Mouse (Mus musculus) large intestine, adult 2 months (tissue): ENCODE measurements around the gene Nfatc2. TPM values are rescaled to one million over a fixed set of nuclear protein-coding genes. Genes with fewer than 3 reads are reported as not detected.

Source experiments
- DNase-seq: peaks from one replicate; pipeline ENCODE4 v3.0.0-alpha.2; 2012; ENCODE audit warnings: low read depth, low spot score
- WGBS: fragments of 180-500 bp; shearing (Covaris S2); methylation state at CpG from one replicate; pipeline ENCODE4 v1.1.7; 2018; 5-methylcytosine and 5-hydroxymethylcytosine counted together
- polyA plus RNA-seq: library from polyadenylated mRNA; depleted of rRNA; stranded (reverse); fragments of >200 nt; gene quantifications from 2 replicates; pipeline ENCODE4 v1.2.3, GENCODE M21; 2012

Nfatc2 gene
- polyA plus RNA-seq, 1 experiment: 2.1 TPM

GRCm38 (mm10) chr2:168581207-168581854, 20.1 kb downstream of the Nfatc2 start:
- no peak for DNase-seq
- 84% methylated on average over 6 of the region's 6 CpGs for WGBS

GRCm38 (mm10) chr2:168580295-168580915, 21.1 kb downstream of the Nfatc2 start:
- WGBS: 77% methylated on average over 22 of the region's 22 CpGs
- DNase-seq: no peak

GRCm38 (mm10) chr2:168579601-168580130, 21.8 kb downstream of the Nfatc2 start:
- WGBS: 57% methylated on average over 15 of the region's 15 CpGs
- no peak for DNase-seq

GRCm38 (mm10) chr2:168579109-168579508, 22.3 kb downstream of the Nfatc2 start:
- DNase-seq: no peak
- WGBS: 90% methylated on average over 3 of the region's 3 CpGs

GRCm38 (mm10) chr2:168578132-168578531, 23.3 kb downstream of the Nfatc2 start:
- no peak for DNase-seq
- WGBS: 80% methylated on average over 9 of the region's 9 CpGs

GRCm38 (mm10) chr2:168577381-168577780, 24.1 kb downstream of the Nfatc2 start:
- DNase-seq: no peak
- WGBS: 85% methylated on average over 7 of the region's 7 CpGs

GRCm38 (mm10) chr2:168575834-168576233, 25.6 kb downstream of the Nfatc2 start:
- no peak for DNase-seq
- 46% methylated on average over 5 of the region's 5 CpGs for WGBS

GRCm38 (mm10) chr2:168574934-168575333, 26.5 kb downstream of the Nfatc2 start:
- no peak for DNase-seq
- WGBS: 33% methylated on average over 10 of the region's 10 CpGs

GRCm38 (mm10) chr2:168573866-168574265, 27.6 kb downstream of the Nfatc2 start:
- WGBS: 91% methylated on average over 3 of the region's 3 CpGs
- no peak for DNase-seq

GRCm38 (mm10) chr2:168571241-168571640, 30.2 kb downstream of the Nfatc2 start:
- 97% methylated on average over 32 of the region's 32 CpGs for WGBS
- no peak for DNase-seq

- DNase-seq: no peak
- WGBS: 79% methylated on average over 19 of the region's 19 CpGs
These were observed 35.8 kb downstream of the Nfatc2 start for GRCm38 (mm10) chr2:168565538-168566253.

- WGBS: 70% methylated on average over 12 of the region's 12 CpGs
- no peak for DNase-seq
These were observed 38.3 kb downstream of the Nfatc2 start for GRCm38 (mm10) chr2:168563184-168563583.

GRCm38 (mm10) chr2:168557035-168557434, 44.4 kb downstream of the Nfatc2 start:
- 27% methylated on average over 8 of the region's 8 CpGs for WGBS
- no peak for DNase-seq

GRCm38 (mm10) chr2:168555897-168556670, 45.4 kb downstream of the Nfatc2 start:
- WGBS: 68% methylated on average over 23 of the region's 23 CpGs
- DNase-seq: no peak

GRCm38 (mm10) chr2:168553541-168553961, 47.9 kb downstream of the Nfatc2 start:
- 76% methylated on average over 18 of the region's 18 CpGs for WGBS
- DNase-seq: no peak

GRCm38 (mm10) chr2:168552405-168552804, 49.1 kb downstream of the Nfatc2 start:
- 35% methylated on average over 5 of the region's 5 CpGs for WGBS
- DNase-seq: no peak

GRCm38 (mm10) chr2:168551218-168551617, 50.2 kb downstream of the Nfatc2 start:
- WGBS: 95% methylated on average over 7 of the region's 7 CpGs
- no peak for DNase-seq

GRCm38 (mm10) chr2:168549326-168549725, 52.1 kb downstream of the Nfatc2 start:
- no peak for DNase-seq
- WGBS: 37% methylated on average over 12 of the region's 12 CpGs

- WGBS: 70% methylated on average over 4 of the region's 4 CpGs
- no peak for DNase-seq
These were observed 53.4 kb downstream of the Nfatc2 start for GRCm38 (mm10) chr2:168548008-168548407.
